Mouse (Mus musculus): ENCODE results near the gene Atp5s. TPM values are rescaled to one million over a fixed set of nuclear protein-coding genes. Genes with fewer than 3 reads are reported as not detected.

Atp5s gene
- polyA plus RNA-seq, 1 experiment from 2014 or later = 22.2 TPM

- 67% methylated on average over 2 of the region's 2 CpGs for WGBS
- H3K27me3 ChIP-seq (ENCODE audit: control insufficient read depth, insufficient read depth, low read length) = no peaks in the 10 kb centered on the region
Observed at GRCm38 (mm10) chr12:69761603-69762002, 36.9 kb downstream of the Atp5s start.

DNA sequence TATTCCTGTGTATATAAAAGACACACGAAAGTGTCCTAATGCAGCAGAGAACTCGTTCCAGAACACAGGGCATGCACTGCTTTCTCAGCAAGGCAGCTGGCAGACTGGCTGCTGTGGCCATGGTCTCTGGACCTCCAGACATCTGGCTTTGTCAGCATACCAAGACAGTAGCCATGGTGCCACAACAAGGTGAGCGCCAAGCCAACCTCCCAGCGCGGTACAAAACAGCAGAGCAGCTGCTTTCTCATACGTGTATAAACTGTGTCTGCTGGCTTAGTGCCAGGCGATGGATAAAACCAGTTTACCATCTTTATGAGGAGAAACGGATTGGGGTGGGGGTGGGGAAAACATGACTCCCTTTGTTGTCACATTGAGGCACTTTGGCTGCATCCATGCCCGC is 40.8 kb downstream of the Atp5s start:
- Histone ChIP-seq H3K9ac (ENCODE audit: low read depth, low read length) (no peak overlapping the region), H3K27ac (ENCODE audit: low read depth, low read length) (no peak overlapping the region), H3K27me3 (ENCODE audit: control insufficient read depth, insufficient read depth, low read length) (no peaks in the 10 kb centered on the region), H3K4me1 (replicated peaks; ENCODE audit: control insufficient read depth, insufficient read depth, low read length) (no peaks in the 10 kb centered on the region), H3K4me3 (ENCODE audit: low read depth, low read length) (no peak overlapping the region), H3K4me2 (replicated peaks; ENCODE audit: low read depth, low read length) (no peak overlapping the region), H3K36me3 (ENCODE audit: control insufficient read depth, insufficient read depth, low read length) (no peaks in the 10 kb centered on the region), H3K9me3 (ENCODE audit: control insufficient read depth, low read length) (no peaks in the 10 kb centered on the region)
- no peak for ATAC-seq (ENCODE audit: low FRiP score)
- 82% methylated on average over 9 of the region's 9 CpGs for WGBS
- no peak for DNase-seq (ENCODE audit: low spot score)

More at GRCm38 (mm10) chr12:69761603-69762002, 36.9 kb downstream of the Atp5s start:
- H3K27ac ChIP-seq (ENCODE audit: low read depth, low read length) = no peak overlapping the region
- no peak overlapping the region for H3K4me3 ChIP-seq (ENCODE audit: low read depth, low read length)
- DNase-seq (ENCODE audit: low spot score) = no peak
- no peaks in the 10 kb centered on the region for H3K36me3 ChIP-seq (ENCODE audit: control insufficient read depth, insufficient read depth, low read length)
- H3K9me3 ChIP-seq (ENCODE audit: control insufficient read depth, low read length) = no peaks in the 10 kb centered on the region
- H3K4me2 ChIP-seq (replicated peaks; ENCODE audit: low read depth, low read length) = no peak overlapping the region
- no peak for ATAC-seq (ENCODE audit: low FRiP score)
- no peaks in the 10 kb centered on the region for H3K4me1 ChIP-seq (replicated peaks; ENCODE audit: control insufficient read depth, insufficient read depth, low read length)
- H3K9ac ChIP-seq (ENCODE audit: low read depth, low read length) = no peak overlapping the region

GRCm38 (mm10) chr12:69766185-69766904 is 41.6 kb downstream of the Atp5s start:
- Histone ChIP-seq H3K4me1 (replicated peaks; ENCODE audit: control insufficient read depth, insufficient read depth, low read length) (no peaks in the 10 kb centered on the region), H3K27me3 (ENCODE audit: control insufficient read depth, insufficient read depth, low read length) (no peaks in the 10 kb centered on the region), H3K36me3 (ENCODE audit: control insufficient read depth, insufficient read depth, low read length) (no peaks in the 10 kb centered on the region), H3K9me3 (ENCODE audit: control insufficient read depth, low read length) (no peaks in the 10 kb centered on the region), H3K9ac (ENCODE audit: low read depth, low read length) (no peak overlapping the region), H3K4me2 (replicated peaks; ENCODE audit: low read depth, low read length) (no peak overlapping the region), H3K4me3 (ENCODE audit: low read depth, low read length) (no peak overlapping the region), H3K27ac (ENCODE audit: low read depth, low read length) (no peak overlapping the region)
- 81% methylated on average over 10 of the region's 10 CpGs for WGBS
- DNase-seq (ENCODE audit: low spot score) (no peak), ATAC-seq (ENCODE audit: low FRiP score) (no peak)

- no peak for ATAC-seq (ENCODE audit: low FRiP score)
- Histone ChIP-seq H3K9me3 (ENCODE audit: control insufficient read depth, low read length) (no peaks in the 10 kb centered on the region), H3K4me3 (ENCODE audit: low read depth, low read length) (no peak overlapping the region), H3K9ac (ENCODE audit: low read depth, low read length) (no peak overlapping the region), H3K27ac (ENCODE audit: low read depth, low read length) (no peak overlapping the region), H3K36me3 (ENCODE audit: control insufficient read depth, insufficient read depth, low read length) (no peaks in the 10 kb centered on the region), H3K4me1 (replicated peaks; ENCODE audit: control insufficient read depth, insufficient read depth, low read length) (no peaks in the 10 kb centered on the region), H3K4me2 (replicated peaks; ENCODE audit: low read depth, low read length) (no peak overlapping the region), H3K27me3 (ENCODE audit: control insufficient read depth, insufficient read depth, low read length) (no peaks in the 10 kb centered on the region)
- DNase-seq (ENCODE audit: low spot score) = no peak
- WGBS = 49% methylated on average over 9 of the region's 9 CpGs
Observed at GRCm38 (mm10) chr12:69767476-69768258, 42.9 kb downstream of the Atp5s start.

DNA sequence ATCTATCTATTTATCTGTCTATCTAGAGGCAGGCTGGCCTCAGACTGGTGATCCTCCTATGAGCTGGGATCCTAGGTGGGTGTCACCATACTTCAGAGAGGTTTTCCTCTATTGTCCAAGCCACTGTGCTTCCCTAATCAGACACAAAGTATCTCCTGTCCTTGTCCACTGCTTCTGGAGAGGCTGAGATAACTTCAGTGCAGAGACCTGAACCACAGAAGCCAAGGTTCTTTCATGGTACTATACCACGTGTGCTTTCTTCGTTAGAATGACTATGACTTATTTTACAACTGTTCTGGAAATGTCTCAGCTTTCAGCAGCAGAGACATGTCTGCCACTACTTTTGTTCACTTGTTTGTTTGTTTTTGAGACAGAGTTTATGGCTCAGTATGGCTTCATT is 44.1 kb downstream of the Atp5s start:
- H3K9me3 ChIP-seq (ENCODE audit: control insufficient read depth, low read length) = no peaks in the 10 kb centered on the region
- 89% methylated on average over 2 of the region's 2 CpGs for WGBS
- H3K9ac ChIP-seq (ENCODE audit: low read depth, low read length) = no peak overlapping the region
- H3K36me3 ChIP-seq (ENCODE audit: control insufficient read depth, insufficient read depth, low read length) = no peaks in the 10 kb centered on the region
- no peaks in the 10 kb centered on the region for H3K4me1 ChIP-seq (replicated peaks; ENCODE audit: control insufficient read depth, insufficient read depth, low read length)
- no peak overlapping the region for H3K4me2 ChIP-seq (replicated peaks; ENCODE audit: low read depth, low read length)
- no peaks in the 10 kb centered on the region for H3K27me3 ChIP-seq (ENCODE audit: control insufficient read depth, insufficient read depth, low read length)
- ATAC-seq (ENCODE audit: low FRiP score) (no peak), DNase-seq (ENCODE audit: low spot score) (no peak)
- H3K4me3 ChIP-seq (ENCODE audit: low read depth, low read length) = no peak overlapping the region
- no peak overlapping the region for H3K27ac ChIP-seq (ENCODE audit: low read depth, low read length)

DNA sequence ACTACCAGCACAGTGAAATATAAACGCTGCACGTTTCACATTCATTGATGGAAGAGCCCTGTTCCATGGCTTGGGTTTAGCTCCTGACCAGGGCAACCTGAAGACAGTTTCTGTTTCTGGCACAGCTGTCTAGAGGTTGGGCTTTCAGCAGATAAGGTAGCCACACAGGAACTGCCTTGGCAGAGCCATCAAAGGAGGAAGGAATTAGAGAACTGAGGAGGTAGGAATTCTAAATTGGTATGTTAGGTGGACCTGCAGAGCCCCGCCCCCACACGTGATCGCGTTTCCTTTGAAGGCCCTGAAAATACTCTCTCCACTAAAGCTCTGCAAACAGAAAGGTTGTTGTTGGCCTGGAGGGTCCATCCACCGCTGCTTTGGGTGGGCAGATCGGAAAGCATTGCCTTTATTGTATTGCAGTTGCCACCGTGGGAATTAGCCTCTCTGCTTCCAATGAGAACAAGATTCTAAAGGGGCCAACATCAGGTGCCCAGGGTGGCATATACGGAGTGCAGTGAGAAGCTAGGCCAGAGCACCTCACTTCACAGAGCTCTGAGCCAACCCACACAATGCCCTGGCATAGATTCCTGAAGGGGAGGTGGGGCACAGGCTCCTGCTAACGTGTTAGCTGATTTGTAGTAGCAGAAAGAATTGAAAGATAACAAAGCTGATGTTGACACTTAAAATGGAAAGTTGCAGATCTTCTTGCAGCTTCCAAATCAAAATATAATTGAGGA is 52.0 kb downstream of the Atp5s start:
- Histone ChIP-seq H3K4me3 (ENCODE audit: low read depth, low read length) (no peak overlapping the region), H3K9me3 (ENCODE audit: control insufficient read depth, low read length) (no peaks in the 10 kb centered on the region), H3K4me2 (replicated peaks; ENCODE audit: low read depth, low read length) (no peak overlapping the region), H3K4me1 (replicated peaks; ENCODE audit: control insufficient read depth, insufficient read depth, low read length) (no peaks in the 10 kb centered on the region), H3K9ac (ENCODE audit: low read depth, low read length) (no peak overlapping the region), H3K36me3 (ENCODE audit: control insufficient read depth, insufficient read depth, low read length) (no peaks in the 10 kb centered on the region), H3K27ac (ENCODE audit: low read depth, low read length) (no peak overlapping the region), H3K27me3 (ENCODE audit: control insufficient read depth, insufficient read depth, low read length) (no peaks in the 10 kb centered on the region)
- DNase-seq (ENCODE audit: low spot score) (no peak), ATAC-seq (ENCODE audit: low FRiP score) (no peak)
- 76% methylated on average over 11 of the region's 11 CpGs for WGBS

DNA sequence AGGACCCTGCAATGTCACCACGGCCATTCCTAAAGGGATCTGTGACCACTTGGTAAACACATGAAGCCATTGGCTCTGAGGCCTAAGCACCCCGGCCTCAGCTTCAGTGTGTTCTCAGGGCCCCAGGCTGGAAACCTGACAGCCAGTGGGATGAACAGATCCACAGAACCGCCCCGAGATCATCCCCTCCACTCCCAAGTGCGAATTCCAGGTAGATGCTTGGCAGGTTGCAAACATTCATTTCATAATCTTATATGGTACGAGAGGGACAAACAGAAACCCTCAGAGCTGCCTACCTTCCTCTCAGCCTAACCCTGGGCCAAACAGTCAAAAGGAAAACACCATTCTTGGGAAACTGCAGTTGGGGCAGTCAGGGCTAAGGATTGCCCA is 52.6 kb downstream of the Atp5s start:
- H3K27me3 ChIP-seq (ENCODE audit: control insufficient read depth, insufficient read depth, low read length) = no peaks in the 10 kb centered on the region
- H3K27ac ChIP-seq (ENCODE audit: low read depth, low read length) = no peak overlapping the region
- no peaks in the 10 kb centered on the region for H3K36me3 ChIP-seq (ENCODE audit: control insufficient read depth, insufficient read depth, low read length)
- ATAC-seq (ENCODE audit: low FRiP score) (no peak), DNase-seq (ENCODE audit: low spot score) (no peak)
- 90% methylated on average over 6 of the region's 6 CpGs for WGBS
- H3K4me2 ChIP-seq (replicated peaks; ENCODE audit: low read depth, low read length) = no peak overlapping the region
- H3K4me1 ChIP-seq (replicated peaks; ENCODE audit: control insufficient read depth, insufficient read depth, low read length) = no peaks in the 10 kb centered on the region
- H3K9ac ChIP-seq (ENCODE audit: low read depth, low read length) = no peak overlapping the region
- no peaks in the 10 kb centered on the region for H3K9me3 ChIP-seq (ENCODE audit: control insufficient read depth, low read length)
- no peak overlapping the region for H3K4me3 ChIP-seq (ENCODE audit: low read depth, low read length)

DNA sequence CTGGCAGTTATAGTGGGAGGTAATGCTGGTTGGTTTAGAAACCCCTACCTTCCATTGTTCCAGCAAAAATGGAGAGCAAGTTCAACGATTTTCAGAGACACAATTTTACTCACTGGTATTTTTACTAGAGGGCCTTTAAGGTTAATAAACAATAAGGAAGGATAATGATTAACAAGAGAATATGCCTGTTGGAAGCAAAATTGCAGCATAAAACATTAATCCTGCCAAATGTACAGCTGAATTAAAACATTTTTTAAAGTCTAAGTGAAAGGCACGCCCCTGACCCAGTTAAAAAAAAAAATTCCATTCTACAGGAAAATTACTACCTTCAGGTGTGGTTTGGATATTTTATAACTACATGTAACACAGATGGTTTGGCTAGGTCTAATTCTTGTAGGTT is 53.2 kb downstream of the Atp5s start:
- no peak overlapping the region for H3K27ac ChIP-seq (ENCODE audit: low read depth, low read length)
- no peaks in the 10 kb centered on the region for H3K36me3 ChIP-seq (ENCODE audit: control insufficient read depth, insufficient read depth, low read length)
- DNase-seq (ENCODE audit: low spot score) (no peak), ATAC-seq (ENCODE audit: low FRiP score) (no peak)
- no peaks in the 10 kb centered on the region for H3K4me1 ChIP-seq (replicated peaks; ENCODE audit: control insufficient read depth, insufficient read depth, low read length)
- H3K4me2 ChIP-seq (replicated peaks; ENCODE audit: low read depth, low read length) = no peak overlapping the region
- H3K4me3 ChIP-seq (ENCODE audit: low read depth, low read length) = no peak overlapping the region
- 80% methylated on average over 2 of the region's 2 CpGs for WGBS
- H3K27me3 ChIP-seq (ENCODE audit: control insufficient read depth, insufficient read depth, low read length) = no peaks in the 10 kb centered on the region
- no peaks in the 10 kb centered on the region for H3K9me3 ChIP-seq (ENCODE audit: control insufficient read depth, low read length)
- H3K9ac ChIP-seq (ENCODE audit: low read depth, low read length) = no peak overlapping the region
